Mouse (Mus musculus) left cerebral cortex, postnatal 10 days (tissue): Measurements from ENCODE around the gene Cachd1. TPM values are rescaled to one million over a fixed set of nuclear protein-coding genes. Genes with fewer than 3 reads are reported as not detected.

Experiments used
- DNase-seq, 2 experiments: peaks; one replicate each; pipeline ENCODE4 v3.0.0; 2021 to 2022; ENCODE audit warnings: low spot score in 2 of 2, mixed read lengths in 1 of 2; ENCODE audit errors: extremely low spot score in 1 of 2
- intact Hi-C: fragments of 180-260 bp; cut with DNase I; formaldehyde crosslinking; loops from one replicate; pipeline ENCODE4 v1.15.1; 2025
- total RNA-seq, 2 experiments: library from RNA; stranded (reverse); gene quantifications; 2 replicates each; pipeline ENCODE4 v1.2.3; 2021

Cachd1 gene
- total RNA-seq, 2 experiments from 2014 or later: 12.7 to 21.5 TPM

GRCm38 (mm10) chr4:100909694-100910340 is 133.3 kb downstream of the Cachd1 start:
- intact Hi-C loops: no loop called here

GRCm38 (mm10) chr4:100910605-100911330 is 134.3 kb downstream of the Cachd1 start:
- DNase-seq: no peak
- intact Hi-C loops: no loop called here

More at GRCm38 (mm10) chr4:100909694-100910340, 133.3 kb downstream of the Cachd1 start:
- DNase-seq: no peak

- intact Hi-C loops: no loop called here
- DNase-seq: no peak
Observed at GRCm38 (mm10) chr4:100911658-100912057, 135.2 kb downstream of the Cachd1 start.

- no peak for DNase-seq
- intact Hi-C loops: no loop called here
Observed at GRCm38 (mm10) chr4:100913666-100914065, 137.2 kb downstream of the Cachd1 start.

- intact Hi-C loops: no loop called here
- DNase-seq: no peak
Observed at GRCm38 (mm10) chr4:100914532-100914931, 138.1 kb downstream of the Cachd1 start.

- intact Hi-C loops: no loop called here
- no peak for DNase-seq
Observed at GRCm38 (mm10) chr4:100915093-100915492, 138.6 kb downstream of the Cachd1 start.

GRCm38 (mm10) chr4:100917511-100917910 is 141.0 kb downstream of the Cachd1 start:
- intact Hi-C loops: no loop called here
- DNase-seq: no peak

GRCm38 (mm10) chr4:100920413-100920812 is 143.9 kb downstream of the Cachd1 start:
- DNase-seq: no peak
- intact Hi-C loops: no loop called here

GRCm38 (mm10) chr4:100922816-100923554 is 146.5 kb downstream of the Cachd1 start:
- intact Hi-C loops: no loop called here
- no peak for DNase-seq

GRCm38 (mm10) chr4:100923598-100923997 is 147.1 kb downstream of the Cachd1 start:
- no peak for DNase-seq
- intact Hi-C loops: no loop called here

GRCm38 (mm10) chr4:100924276-100924675 is 147.8 kb downstream of the Cachd1 start:
- no peak for DNase-seq
- intact Hi-C loops: no loop called here

GRCm38 (mm10) chr4:100925153-100925552 is 148.7 kb downstream of the Cachd1 start:
- intact Hi-C loops: no loop called here
- DNase-seq: no peak

- intact Hi-C loops: no loop called here
- no peak for DNase-seq
Observed at GRCm38 (mm10) chr4:100926608-100927007, 150.1 kb downstream of the Cachd1 start.

- intact Hi-C loops: no loop called here
- no peak for DNase-seq
Observed at GRCm38 (mm10) chr4:100927059-100927458, 150.6 kb downstream of the Cachd1 start.

- no peak for DNase-seq
- intact Hi-C loops: no loop called here
Observed at GRCm38 (mm10) chr4:100943689-100944088, 167.2 kb downstream of the Cachd1 start.

- intact Hi-C loops: no loop called here
- no peak for DNase-seq
Observed at GRCm38 (mm10) chr4:100944276-100944675, 167.8 kb downstream of the Cachd1 start.

GRCm38 (mm10) chr4:100945171-100945899 is 168.9 kb downstream of the Cachd1 start:
- intact Hi-C loops: no loop called here

GRCm38 (mm10) chr4:100948494-100949425 is 172.3 kb downstream of the Cachd1 start:
- DNase-seq: peak in 1 of 2 experiments; percentile 31
- intact Hi-C loops: no loop called here

More at GRCm38 (mm10) chr4:100945171-100945899, 168.9 kb downstream of the Cachd1 start:
- DNase-seq: peak in 1 of 2 experiments; percentile 53
